Mouse (Mus musculus): ENCODE data around the gene Lypd6.

The Lypd6 gene

GRCm38 (mm10) chr2:50066246-50066967 lies at the start of gene Lypd6:
Lypd6 (plus strand) TSS chr2:50066429.
- peak; percentile 86 for DNase-seq (ENCODE audit: low spot score)

DNA sequence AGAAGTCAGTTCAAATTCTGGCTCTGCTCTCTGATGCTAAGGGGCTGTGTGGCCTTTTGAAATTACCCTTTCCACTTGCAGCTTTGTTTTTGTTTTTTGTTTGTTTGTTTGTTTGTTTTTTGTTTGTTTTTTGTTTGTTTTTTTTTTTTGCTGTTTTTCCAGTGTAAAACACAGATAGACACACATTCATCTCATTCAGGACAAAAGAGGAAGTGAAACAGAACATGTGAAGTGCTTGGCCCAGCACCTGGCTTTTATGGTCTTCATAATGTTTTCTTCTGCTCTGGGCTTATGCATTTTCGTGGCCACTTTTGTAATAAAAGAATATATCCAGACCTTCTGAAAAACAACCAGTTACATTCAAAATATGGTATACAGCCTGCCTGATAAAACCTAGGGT lies 46.8 kb upstream of the Lypd6 start:
- no peak for DNase-seq (ENCODE audit: low spot score)

DNA sequence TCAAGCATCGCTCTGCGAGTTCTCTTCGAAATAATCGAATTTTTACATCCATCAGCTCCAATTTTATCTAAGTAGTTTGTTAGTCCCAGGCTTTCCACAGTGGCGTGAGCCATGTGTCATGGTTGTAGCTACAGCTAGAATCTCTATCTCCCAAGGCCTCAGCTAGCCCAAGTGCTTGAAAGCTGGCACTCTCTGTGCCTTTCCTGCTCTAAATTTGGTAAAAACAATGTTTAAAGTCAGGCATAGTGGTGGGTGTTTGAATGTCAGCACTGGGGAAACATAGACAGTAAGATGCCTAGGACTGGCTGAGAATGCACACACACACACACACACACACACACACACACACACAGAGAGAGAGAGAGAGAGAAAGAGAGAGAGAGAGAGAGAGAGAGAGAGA lies 40.7 kb upstream of the Lypd6 start:
- DNase-seq (ENCODE audit: low spot score) = no peak

- DNase-seq (ENCODE audit: low spot score) = peak; percentile 43
Observed at GRCm38 (mm10) chr2:50028930-50029329, 37.3 kb upstream of the Lypd6 start.

GRCm38 (mm10) chr2:50044170-50044870 lies 21.9 kb upstream of the Lypd6 start:
- no peak for DNase-seq (ENCODE audit: low spot score)

- DNase-seq (ENCODE audit: low spot score) = peak; percentile 15
Observed at GRCm38 (mm10) chr2:50044871-50045470, 21.3 kb upstream of the Lypd6 start.

DNA sequence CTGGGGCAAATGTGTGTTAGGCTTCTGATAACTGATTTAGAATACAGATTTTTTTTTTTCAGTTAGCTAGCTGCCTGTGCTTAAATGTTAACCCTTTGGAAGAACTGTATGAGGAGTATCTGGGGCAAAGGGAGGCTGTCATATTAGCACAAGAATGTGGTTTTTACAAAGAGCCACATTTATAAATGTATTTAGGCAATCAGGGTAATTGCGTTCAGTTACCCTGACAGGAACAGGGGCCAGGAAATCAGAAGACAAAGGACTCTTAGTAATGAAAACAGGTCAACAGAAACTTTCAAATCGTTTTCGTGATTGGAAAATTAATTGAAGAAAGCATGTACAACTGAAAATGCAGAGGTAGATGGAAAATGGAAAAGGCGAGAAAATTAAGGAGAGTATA lies 20.4 kb upstream of the Lypd6 start:
- peak; percentile 71 for DNase-seq (ENCODE audit: low spot score)

DNA sequence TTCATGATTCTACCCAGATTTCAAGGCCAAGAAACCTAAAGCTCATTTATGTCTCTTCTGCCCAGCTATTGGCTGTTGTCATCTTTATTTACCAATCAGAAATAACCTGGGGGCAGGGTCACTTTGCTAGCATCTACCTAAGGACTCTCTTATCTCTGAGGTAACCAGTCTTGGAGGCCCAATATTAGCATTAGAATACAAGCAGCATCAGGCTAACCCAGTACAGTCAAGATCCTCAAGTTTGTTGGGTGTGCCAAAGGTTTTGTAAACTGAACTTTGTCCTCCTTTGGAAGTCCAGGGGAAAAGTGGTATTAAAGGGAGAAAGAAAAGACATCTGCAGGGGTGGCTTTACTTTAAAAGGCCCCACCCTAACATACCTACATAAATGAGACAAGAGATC lies 17.8 kb upstream of the Lypd6 start:
- no peak for DNase-seq (ENCODE audit: low spot score)

- DNase-seq (ENCODE audit: low spot score) = no peak
Observed at GRCm38 (mm10) chr2:50053893-50054292, 12.3 kb upstream of the Lypd6 start.

- no peak for DNase-seq (ENCODE audit: low spot score)
Observed at GRCm38 (mm10) chr2:50065902-50066245, 355 bp upstream of the Lypd6 start.

GRCm38 (mm10) chr2:50066968-50067315 lies 713 bp downstream of the Lypd6 start:
- DNase-seq (ENCODE audit: low spot score) = no peak

- DNase-seq (ENCODE audit: low spot score) = peak; percentile 44
Observed at GRCm38 (mm10) chr2:50069571-50070295, 3.5 kb downstream of the Lypd6 start.

DNA sequence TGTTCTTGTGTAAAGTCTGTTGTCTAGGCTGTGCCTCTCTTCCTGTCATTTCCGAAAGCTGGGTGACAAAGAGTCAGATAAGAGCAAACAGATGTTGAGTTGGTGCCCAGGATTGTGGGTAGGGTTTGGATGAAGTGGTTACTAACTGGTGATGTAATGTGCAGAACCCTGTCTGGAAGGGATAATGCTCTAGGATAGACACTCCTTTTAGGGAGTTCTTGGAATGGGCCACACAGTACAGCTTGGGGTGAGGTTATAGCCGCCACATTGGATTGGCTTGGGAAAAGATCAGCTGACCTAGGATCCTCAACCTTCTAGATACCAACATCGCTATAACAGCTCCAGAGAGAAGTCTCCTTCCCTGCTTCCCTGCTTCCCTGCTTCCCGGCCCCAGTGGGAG lies 5.9 kb downstream of the Lypd6 start:
- DNase-seq (ENCODE audit: low spot score) = no peak

- DNase-seq (ENCODE audit: low spot score) = no peak
Observed at GRCm38 (mm10) chr2:50084746-50085145, 18.5 kb downstream of the Lypd6 start.

DNA sequence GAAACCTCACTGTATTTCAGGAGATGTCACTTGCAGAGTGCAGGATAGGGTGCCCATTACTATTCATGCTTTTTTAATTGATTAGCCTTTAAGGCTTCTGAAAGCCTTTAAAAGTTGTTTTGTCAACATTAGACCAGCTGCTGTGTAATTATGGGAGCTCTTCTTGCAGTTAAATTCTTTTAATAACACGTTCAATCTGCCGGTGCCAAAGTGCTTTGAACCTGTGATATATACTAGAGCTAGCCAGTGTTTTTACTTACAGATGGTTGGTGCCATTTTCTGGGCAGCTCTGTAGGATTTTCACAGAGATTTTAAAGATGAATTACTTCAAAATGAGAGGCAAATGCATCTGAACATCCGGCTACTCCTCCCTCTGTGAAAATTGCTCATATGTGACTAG lies 21.5 kb downstream of the Lypd6 start:
- no peak for DNase-seq (ENCODE audit: low spot score)

GRCm38 (mm10) chr2:50096336-50096735 lies 30.1 kb downstream of the Lypd6 start:
- DNase-seq (ENCODE audit: low spot score) = no peak

DNA sequence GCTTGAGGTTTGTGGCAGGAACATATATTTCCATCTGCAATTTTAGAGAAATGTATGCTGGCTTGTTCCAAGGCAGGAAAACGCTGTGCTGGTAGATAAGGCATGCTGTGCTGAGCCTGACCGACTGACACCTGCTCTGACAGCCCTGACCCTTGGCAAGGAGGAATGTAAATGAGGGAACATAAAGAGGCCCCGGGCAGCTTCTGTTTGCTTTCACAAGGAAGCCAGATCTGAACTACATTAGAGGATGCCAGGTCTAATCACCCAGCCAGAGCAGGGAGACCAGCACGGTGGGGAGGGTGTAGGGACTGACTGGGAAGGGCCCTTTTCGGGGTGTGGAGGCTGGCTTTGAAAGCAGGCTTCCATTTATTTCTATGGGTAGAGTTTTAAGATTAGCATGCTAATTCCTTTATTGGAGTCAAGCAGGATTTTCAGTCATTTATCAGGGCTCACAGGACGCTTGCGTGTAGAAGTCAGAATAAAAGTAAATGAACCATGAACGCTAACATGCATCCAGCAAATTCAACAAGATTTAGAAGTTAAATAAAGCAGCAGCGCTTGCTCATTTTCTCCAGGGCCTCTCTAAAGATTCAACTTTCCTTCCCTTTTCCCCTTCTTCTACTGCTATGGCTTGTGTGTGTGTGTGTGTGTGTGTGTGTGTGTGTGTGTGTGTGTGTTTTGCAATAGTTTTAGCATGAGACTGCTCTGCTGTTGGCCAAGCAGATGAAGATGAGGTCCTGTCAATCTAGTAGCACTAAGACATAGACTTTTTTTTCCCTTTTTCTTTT lies 34.3 kb downstream of the Lypd6 start:
- DNase-seq (ENCODE audit: low spot score) = peak; percentile 34

- no peak for DNase-seq (ENCODE audit: low spot score)
Observed at GRCm38 (mm10) chr2:50101152-50101450, 34.9 kb downstream of the Lypd6 start.

DNA sequence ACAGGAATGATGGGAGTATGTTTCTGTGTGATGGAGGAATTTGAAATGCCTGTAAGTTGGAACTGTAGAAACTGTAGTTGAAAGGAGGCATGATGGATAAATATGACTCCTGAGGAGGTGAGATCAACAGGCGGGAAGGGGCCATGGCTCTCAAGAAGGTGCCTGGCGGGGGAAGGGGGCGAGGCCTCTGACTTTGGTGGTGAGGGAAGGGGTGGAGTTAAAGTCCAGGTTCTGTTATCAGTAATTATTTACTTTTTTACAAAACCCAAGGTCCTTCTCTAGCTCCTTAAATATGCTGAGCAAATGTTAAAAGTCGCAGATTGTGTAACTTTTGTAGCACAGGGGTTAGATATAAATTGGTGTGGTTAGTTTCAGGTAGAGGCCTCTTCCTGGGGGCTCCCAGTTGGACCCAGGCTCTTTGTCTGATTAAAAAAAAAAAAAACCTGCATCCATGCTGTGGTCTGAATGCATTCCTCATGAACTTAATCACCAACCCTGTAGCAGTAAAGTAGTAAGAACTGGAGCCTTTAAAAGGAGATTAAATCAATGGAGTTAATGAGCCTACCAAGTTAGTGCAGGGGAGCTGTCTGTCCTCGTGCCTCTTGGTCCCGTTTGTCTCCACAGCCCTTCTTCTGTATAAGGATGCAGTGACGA lies 37.7 kb downstream of the Lypd6 start:
- DNase-seq (ENCODE audit: low spot score) = no peak

GRCm38 (mm10) chr2:50105590-50105989 lies 39.4 kb downstream of the Lypd6 start:
- DNase-seq (ENCODE audit: low spot score) = no peak

DNA sequence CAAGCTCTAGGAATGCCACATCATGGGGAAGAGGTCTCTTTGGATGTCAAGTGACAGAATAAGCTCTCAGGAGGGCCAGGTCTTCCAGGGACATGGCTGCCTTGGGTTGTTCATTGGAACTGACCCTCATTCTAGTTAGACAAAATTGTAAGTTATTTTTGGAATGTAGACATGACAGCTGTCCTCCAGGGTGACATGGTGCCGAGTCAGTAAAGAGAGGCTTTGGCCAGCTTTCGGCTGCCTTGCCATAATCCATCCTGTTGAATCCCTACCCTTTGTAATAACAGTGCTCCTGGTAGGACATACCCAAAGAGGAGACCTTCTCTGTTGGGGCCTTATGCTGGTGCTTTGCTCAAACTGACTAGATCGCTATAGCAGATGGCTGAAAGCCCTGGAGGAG lies 39.8 kb downstream of the Lypd6 start:
- DNase-seq (ENCODE audit: low spot score) = no peak

GRCm38 (mm10) chr2:50106879-50107278 lies 40.6 kb downstream of the Lypd6 start:
- DNase-seq (ENCODE audit: low spot score) = no peak
